Mouse (Mus musculus): ENCODE measurements at regions not wholly inside any gene's neighbourhood (a gene's known extent, or its start where the extent isn't known, plus 50 kb on each side); places are given as distances from the start of the nearest gene placed in this dataset.
A peak's percentile ranks its signal among the peaks of the same experiment; 100 is the strongest.

DNA sequence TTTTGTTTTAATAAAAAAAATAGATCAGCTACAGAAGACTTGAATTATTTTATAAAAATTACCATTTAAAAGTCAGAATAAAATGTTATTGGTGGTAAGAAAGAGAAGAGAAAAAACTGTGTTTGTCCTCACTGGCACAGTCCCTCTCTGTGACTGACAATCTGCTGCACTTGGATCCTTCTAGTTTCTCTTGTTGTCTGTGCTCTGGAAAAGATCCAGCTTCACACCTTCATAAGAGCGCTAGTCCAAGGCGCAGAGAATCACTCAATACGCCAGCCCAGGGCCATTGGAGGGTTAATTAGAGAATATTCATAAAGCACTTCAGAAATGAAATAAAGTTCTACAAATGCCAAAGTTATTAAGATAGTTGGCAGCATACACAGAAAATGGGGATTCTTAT, 153.8 kb downstream of the Lmbrd1 start:
- no peak for DNase-seq (ENCODE audit: low spot score)

DNA sequence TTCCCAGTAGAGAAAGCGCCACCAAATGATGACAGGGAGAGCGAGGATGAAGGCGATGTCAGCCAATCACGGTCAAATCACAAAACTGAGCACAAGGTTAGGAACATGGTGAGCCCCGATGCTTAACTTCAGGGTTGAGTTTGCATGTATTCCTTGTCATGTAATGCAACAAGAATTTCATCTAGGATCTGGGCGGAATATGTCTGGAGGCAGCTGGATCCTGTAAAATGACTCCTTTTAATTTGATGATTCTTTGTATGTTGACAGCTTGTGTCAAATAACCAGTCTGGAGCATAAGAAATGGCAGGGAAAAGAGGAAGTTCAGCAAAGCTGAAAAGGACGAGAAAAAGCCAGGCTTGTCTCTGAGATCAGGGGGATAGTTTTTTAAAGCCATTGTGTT, 188.4 kb downstream of the Lmbrd1 start:
- no peak for DNase-seq (ENCODE audit: low spot score)

DNA sequence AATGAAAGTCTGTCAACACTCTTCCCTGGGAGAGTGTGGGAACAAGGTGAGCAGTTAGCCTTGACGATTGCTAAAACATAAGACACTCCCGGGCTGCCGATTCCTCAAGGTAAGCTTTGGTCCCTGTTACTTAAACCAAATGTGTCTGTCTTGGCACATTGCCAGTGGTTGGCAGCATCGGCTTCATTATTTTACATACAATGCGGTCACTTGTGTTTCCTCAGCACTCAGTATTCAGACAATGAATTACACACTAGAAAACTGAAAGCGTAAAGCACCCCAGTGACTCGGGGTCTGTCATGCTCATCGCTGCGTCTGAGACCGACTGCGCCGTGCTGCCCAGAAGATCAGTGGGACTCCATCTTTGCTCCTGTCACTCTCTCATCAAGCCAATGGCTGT, 191.3 kb downstream of the Lmbrd1 start:
- no peak for DNase-seq (ENCODE audit: low spot score)

DNA sequence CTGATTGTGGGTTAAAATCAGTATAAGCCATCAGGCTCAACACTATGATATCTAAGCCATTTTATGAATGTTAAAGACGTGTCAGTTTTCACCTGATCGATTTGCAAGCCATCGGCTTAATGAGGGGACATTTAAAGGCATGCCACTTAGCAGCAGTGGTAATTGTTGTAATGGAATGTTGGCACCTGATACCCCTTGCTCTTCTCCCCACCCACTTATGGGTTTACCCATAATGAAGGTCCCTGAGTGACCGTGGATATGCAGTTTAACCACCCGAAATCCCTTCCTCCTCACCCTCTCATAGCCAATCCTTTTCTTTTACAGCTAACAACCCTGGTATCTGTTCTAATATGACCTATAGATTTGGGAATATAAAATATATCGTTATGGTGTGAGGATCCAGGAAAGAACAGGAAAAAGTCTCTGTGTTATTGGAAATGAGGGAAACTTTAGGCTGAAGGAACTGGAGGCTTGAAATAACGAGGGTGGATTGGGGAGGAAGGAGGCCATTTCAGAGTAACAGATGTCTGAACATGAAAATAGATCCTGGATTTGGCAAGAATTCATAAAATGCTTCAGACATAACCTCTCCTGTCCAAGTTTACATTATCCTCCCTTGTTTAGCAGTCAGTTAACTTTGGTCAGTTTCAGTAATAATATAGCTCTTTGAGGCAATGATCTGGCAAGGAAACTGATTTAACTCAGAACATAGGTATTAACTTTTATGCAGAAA, 192.4 kb downstream of the Lmbrd1 start:
- no peak for DNase-seq (ENCODE audit: low spot score)

DNA sequence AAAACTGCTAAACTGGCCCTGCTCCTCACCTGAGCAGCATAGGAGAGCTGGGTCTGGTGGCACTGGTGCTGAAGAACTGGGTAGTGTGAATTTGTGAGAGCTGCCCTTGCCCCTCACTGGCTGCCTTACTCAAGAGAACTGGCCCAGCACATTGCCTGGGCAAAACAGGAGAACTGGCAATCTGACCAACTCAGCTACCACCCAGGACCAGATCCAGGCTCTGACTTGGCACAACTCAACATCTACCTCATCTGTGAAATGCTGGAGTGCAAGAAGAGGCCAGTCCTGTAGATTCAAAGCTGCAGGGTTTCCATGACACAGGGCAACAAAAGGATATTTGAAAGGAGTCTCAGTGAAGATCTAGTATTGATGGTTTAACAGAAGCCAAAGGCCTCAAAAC, 198.6 kb downstream of the Lmbrd1 start:
- no peak for DNase-seq (ENCODE audit: low spot score)

DNA sequence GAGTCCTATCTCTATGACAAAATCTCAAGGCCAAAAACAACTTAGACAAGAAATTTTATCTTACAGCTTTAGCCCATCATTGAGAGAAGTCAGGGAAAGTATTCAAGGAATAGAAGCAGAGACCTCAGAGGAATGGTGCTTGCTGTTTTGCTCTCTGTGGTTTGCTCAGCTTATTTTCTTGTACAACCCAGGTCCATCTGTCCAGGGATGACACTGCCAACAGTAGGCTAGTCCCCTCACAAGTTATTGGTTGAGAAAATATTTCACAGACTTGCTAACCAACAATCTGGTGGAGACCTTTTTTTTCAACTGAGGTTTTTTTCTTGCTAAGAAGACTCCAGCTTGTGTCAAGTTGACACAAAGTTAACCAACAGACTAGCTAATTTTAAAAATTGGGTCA, 205.2 kb downstream of the Lmbrd1 start:
- no peak for DNase-seq (ENCODE audit: low spot score)

DNA sequence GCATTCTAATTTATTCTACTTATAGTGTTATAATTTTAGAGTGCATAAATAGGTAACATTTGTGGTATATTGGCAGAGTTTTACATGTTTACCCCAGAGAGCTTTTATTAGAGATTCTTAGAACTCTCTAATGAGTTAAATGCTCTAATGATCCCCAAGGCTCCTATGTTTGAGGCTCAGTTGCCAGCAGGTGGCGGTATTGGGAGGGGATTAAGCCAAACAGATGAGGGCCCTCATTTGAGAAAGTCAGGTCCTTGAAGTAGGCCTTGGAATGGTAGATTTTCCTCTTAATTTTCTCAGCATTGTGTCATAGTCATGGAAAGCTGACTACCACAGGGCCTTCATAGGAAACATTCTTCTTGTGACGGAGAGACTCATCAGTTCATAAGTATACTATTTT, 222.8 kb downstream of the Lmbrd1 start:
- peak; percentile 2 for DNase-seq (ENCODE audit: low spot score)

DNA sequence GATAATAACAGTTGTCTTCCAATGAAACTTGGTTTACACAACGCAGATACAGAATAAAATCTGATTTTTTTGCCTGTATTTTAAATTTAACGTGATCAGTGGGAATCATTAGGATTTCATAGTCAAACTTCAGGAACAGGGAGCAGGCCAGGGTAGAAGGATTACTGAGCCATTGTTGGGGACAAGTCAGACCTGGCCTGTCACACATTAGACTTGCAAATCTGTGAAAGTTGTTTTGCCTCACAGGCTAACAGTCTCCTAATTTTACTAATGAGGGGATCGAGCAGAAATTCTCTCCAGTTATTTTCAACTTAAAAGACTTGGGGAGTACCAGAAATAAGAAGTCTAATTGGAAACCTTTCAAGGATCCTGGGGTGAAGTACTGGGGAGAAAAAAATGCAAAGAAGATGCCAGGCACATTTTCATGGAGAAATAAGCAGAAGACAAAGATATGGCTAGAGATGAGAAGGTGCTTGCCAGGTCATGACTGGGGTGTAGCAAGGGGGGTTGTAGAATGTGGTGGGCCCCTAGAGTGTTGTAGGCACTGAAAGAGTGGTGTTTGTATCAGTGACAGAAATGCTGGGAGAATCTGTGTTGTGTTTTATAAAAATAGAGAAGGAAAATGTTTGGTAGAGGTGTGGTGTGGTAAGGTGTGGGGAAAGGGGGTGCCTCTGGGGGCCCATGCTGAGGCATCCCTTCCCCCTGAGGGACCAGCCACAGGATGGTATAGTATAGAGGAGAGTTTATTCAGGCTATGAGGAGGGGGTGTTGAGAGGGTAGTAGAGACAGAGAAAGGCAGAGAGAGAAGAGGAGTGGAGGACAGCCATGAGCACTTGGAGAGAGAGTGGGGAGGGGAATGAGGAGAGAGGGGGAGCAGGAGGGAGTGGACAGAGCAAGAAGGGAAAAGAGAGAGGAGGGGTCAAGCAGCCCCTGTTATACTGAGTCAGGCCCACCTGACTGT, 260.2 kb downstream of the Lmbrd1 start:
- no peak for DNase-seq (ENCODE audit: low spot score)

DNA sequence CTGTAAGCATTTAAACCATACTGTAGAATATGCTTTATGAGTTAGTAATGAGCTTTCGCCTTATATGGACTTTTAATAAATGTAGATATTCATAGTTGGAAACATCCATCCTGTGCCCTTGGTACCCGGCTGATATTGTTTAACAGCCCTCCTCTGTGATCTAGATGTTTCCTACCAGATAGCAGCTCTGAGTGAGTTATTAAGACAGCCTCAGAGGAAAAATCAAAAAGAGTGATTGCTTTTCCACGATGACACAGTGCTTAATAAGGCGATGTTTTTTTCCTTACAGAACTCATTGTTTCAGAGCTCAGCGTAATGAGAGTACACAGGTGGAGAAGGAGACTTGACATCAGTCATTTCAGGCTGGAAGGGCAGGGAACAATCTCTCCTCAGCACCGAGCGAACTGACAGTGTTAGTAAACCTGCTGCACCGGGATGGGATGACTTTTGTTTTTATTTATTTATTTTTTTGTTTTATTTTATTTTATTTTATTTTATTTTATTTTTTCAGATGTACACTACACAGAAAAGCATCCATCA, 264.4 kb downstream of the Lmbrd1 start:
- no peak for DNase-seq (ENCODE audit: low spot score)

DNA sequence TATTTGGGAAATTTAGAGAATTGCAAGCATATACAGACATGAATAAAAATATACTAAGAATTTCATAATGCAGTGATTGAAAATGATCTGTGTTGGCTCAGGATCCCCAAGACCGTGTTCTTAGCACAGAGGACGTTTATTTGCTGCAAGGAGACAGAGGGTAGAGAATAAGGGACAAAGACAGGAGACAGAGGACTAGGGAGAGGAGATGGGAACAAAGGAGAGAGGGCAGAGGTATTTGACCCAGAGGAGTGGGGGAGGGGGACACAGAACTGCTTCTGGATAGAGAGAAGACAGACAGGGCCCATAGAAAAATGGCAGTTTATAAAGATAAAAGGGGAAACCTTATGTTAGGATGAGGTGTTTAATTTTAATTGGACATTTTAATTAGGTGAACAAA, 265.0 kb downstream of the Lmbrd1 start:
- no peak for DNase-seq (ENCODE audit: low spot score)

DNA sequence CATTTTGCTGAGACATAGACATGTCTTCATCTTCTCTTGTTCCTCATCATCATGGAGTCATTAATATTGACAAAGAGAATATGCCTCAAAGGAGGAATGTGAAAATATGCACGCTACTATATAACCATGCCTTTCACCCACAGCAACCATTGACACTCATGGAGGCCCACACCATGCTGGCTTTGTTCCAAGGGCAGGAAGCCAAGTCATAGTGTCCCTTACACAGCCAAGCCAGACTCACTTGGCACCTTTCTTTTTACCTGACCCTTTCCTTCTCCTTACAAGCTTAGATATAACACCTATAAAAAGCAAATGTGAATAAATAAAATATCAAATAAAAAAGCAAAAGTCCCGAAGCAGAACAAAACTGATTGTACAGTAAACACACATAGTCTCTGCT, 294.3 kb downstream of the Lmbrd1 start:
- DNase-seq (ENCODE audit: low spot score) = no peak

DNA sequence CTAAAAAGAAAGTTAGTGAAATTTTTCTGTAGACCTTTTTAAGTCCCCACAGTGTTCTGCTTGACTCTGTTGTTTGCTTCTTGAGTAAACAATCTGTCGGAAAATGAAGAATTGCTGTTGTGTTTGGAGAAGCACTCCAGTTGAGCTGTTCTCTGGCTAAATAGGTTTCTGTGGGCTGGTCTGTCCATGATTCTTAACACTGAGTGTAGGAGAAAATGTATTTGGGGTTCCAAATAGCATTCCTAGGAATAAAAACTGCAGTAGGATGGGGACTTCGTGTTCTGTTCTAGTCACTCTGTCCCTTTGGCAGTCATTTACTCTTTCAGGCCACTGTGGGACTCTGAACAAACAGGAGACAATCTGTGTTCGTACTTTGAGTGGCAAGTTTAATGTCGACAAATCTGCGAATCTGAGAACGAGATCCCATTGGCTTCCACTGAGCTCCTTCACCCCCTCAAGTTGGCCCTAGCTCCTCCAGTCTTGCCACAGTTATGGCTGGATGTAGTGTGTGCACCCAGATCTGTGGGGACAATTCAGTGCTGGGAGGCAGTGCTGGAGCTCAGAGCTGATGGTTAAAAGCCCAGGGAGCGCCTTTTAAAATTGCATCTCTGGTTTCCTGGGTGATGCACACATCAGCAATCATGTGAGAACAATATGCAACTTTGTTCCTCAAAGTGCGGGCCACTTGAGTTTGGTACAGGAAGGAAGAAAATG, 330.2 kb downstream of the Lmbrd1 start:
- no peak for DNase-seq (ENCODE audit: low spot score)

DNA sequence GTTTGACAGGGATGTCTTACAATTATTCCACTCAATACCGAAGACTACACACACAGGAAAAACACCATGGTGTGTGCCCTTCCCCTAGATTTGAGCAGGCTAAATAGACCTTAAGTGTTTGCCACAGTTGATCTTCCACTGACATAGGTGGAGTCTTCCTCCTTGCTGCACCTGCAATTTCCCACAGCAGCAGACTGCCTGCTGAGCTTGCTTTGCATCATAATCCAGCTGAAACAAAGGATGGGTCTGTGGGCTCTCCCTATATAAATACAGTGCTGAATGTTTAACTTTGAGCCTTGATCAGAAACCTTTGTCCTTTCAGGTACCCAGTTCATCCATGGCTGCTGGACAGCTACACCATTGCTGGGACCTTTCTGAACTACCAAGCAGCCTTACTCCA, 334.3 kb downstream of the Lmbrd1 start:
- DNase-seq (ENCODE audit: low spot score) = no peak
